Mouse (Mus musculus): ENCODE measurements at regions not wholly inside any gene's neighbourhood (a gene's known extent, or its start where the extent isn't known, plus 50 kb on each side); places are given as distances from the start of the nearest gene placed in this dataset.

- H3K79me2 ChIP-seq (replicated peaks; ENCODE audit: control insufficient read depth, insufficient read depth, low read length), result no peaks in the 10 kb centered on the region
- TF ChIP-seq CTCF (IDR thresholded peaks at IDR 0.05) (no peak), POLR2A (IDR thresholded peaks at IDR 0.05; ENCODE audit: insufficient read depth, low read depth, low read length) (no peak), EP300 (IDR thresholded peaks at IDR 0.05; ENCODE audit: insufficient read depth, low read depth, low read length) (no peak)
- H3K4me3 ChIP-seq, result no peak overlapping the region
- H3K36me3 ChIP-seq (ENCODE audit: control insufficient read depth, insufficient read depth, low read length), result no peaks in the 10 kb centered on the region
- no peak overlapping the region for H3K9ac ChIP-seq (ENCODE audit: low read depth, low read length)
- no peak for DNase-seq
- 63% methylated on average over 4 of the region's 4 CpGs for WGBS
- H3K4me1 ChIP-seq (ENCODE audit: control insufficient read depth, insufficient read depth, low read length), result no peaks in the 10 kb centered on the region
- H3K27ac ChIP-seq, result no peak overlapping the region
- H3K27me3 ChIP-seq (ENCODE audit: control insufficient read depth, insufficient read depth, low read length), result no peaks in the 10 kb centered on the region
- intact Hi-C loops (cut with DNase I), result no loop called here
These were observed 128.6 kb upstream of the Fam83b start for GRCm38 (mm10) chr9:76695547-76695946.

- WGBS, result 64% methylated on average over 4 of the region's 4 CpGs
- H3K9ac ChIP-seq (ENCODE audit: low read depth, low read length), result no peak overlapping the region
- no peak overlapping the region for H3K4me3 ChIP-seq
- TF ChIP-seq CTCF (IDR thresholded peaks at IDR 0.05), result no peak
- TF ChIP-seq POLR2A (IDR thresholded peaks at IDR 0.05; ENCODE audit: insufficient read depth, low read depth, low read length), result no peak
- H3K27me3 ChIP-seq (ENCODE audit: control insufficient read depth, insufficient read depth, low read length), result no peaks in the 10 kb centered on the region
- no peak for DNase-seq
- no peak overlapping the region for H3K27ac ChIP-seq
- H3K36me3 ChIP-seq (ENCODE audit: control insufficient read depth, insufficient read depth, low read length), result no peaks in the 10 kb centered on the region
- H3K79me2 ChIP-seq (replicated peaks; ENCODE audit: control insufficient read depth, insufficient read depth, low read length), result no peaks in the 10 kb centered on the region
- H3K4me1 ChIP-seq (ENCODE audit: control insufficient read depth, insufficient read depth, low read length), result no peaks in the 10 kb centered on the region
- intact Hi-C loops (cut with DNase I), result no loop called here
These were observed 126.1 kb upstream of the Fam83b start for GRCm38 (mm10) chr9:76692976-76693375.

DNA sequence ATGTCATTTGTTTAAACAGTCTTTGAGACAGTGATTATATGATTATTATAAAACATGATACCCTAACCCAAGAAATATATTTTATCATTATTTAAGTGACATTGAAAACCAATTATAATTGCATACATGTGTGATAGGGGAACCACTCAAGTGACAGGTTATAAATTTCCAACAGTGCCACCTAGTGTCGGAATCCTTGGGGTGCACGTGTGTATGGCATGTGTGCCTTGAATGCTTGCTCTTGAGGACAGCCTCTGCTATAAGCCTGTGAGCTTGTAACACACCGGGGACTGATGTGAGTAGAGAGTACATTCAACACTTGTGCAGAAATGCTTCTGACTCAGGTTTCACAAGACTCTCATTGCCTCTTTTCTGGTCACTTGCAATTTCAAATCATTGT lies 93.9 kb upstream of the Fam83b start:
- intact Hi-C loops (cut with DNase I), result no loop called here
- H3K4me3 ChIP-seq, result no peak overlapping the region
- H3K9ac ChIP-seq (ENCODE audit: low read depth, low read length), result no peak overlapping the region
- peak in 1 of 2 experiments; percentile 11 for DNase-seq
- no peaks in the 10 kb centered on the region for H3K36me3 ChIP-seq (ENCODE audit: control insufficient read depth, insufficient read depth, low read length)
- H3K79me2 ChIP-seq (replicated peaks; ENCODE audit: control insufficient read depth, insufficient read depth, low read length), result no peaks in the 10 kb centered on the region
- no peaks in the 10 kb centered on the region for H3K27me3 ChIP-seq (ENCODE audit: control insufficient read depth, insufficient read depth, low read length)
- TF ChIP-seq CTCF (IDR thresholded peaks at IDR 0.05), result peak; percentile 66
- TF ChIP-seq EP300 (IDR thresholded peaks at IDR 0.05; ENCODE audit: insufficient read depth, low read depth, low read length), result no peak
- TF ChIP-seq POLR2A (IDR thresholded peaks at IDR 0.05; ENCODE audit: insufficient read depth, low read depth, low read length), result no peak
- WGBS, result 16% methylated on average over 3 of the region's 3 CpGs
- no peak overlapping the region for H3K27ac ChIP-seq
- H3K4me1 ChIP-seq (ENCODE audit: control insufficient read depth, insufficient read depth, low read length), result no peaks in the 10 kb centered on the region

- intact Hi-C loops (cut with DNase I), result no loop called here
- H3K79me2 ChIP-seq (replicated peaks; ENCODE audit: control insufficient read depth, insufficient read depth, low read length), result no peaks in the 10 kb centered on the region
- no peaks in the 10 kb centered on the region for H3K36me3 ChIP-seq (ENCODE audit: control insufficient read depth, insufficient read depth, low read length)
- DNase-seq, result no peak
- no peaks in the 10 kb centered on the region for H3K4me1 ChIP-seq (ENCODE audit: control insufficient read depth, insufficient read depth, low read length)
- no peak overlapping the region for H3K27ac ChIP-seq
- no peak overlapping the region for H3K9ac ChIP-seq (ENCODE audit: low read depth, low read length)
- no peak for TF ChIP-seq POLR2A (IDR thresholded peaks at IDR 0.05; ENCODE audit: insufficient read depth, low read depth, low read length)
- TF ChIP-seq CTCF (IDR thresholded peaks at IDR 0.05), result no peak
- TF ChIP-seq EP300 (IDR thresholded peaks at IDR 0.05; ENCODE audit: insufficient read depth, low read depth, low read length), result no peak
- WGBS, result 53% methylated on average over 3 of the region's 3 CpGs
- no peak overlapping the region for H3K4me3 ChIP-seq
- H3K27me3 ChIP-seq (ENCODE audit: control insufficient read depth, insufficient read depth, low read length), result no peaks in the 10 kb centered on the region
These were observed 92.9 kb upstream of the Fam83b start for GRCm38 (mm10) chr9:76659798-76660197.

- no peak overlapping the region for H3K27ac ChIP-seq
- H3K9ac ChIP-seq (ENCODE audit: low read depth, low read length), result no peak overlapping the region
- H3K36me3 ChIP-seq (ENCODE audit: control insufficient read depth, insufficient read depth, low read length), result no peaks in the 10 kb centered on the region
- no peaks in the 10 kb centered on the region for H3K79me2 ChIP-seq (replicated peaks; ENCODE audit: control insufficient read depth, insufficient read depth, low read length)
- 62% methylated on average over 2 of the region's 2 CpGs for WGBS
- intact Hi-C loops (cut with DNase I), result no loop called here
- no peaks in the 10 kb centered on the region for H3K4me1 ChIP-seq (ENCODE audit: control insufficient read depth, insufficient read depth, low read length)
- TF ChIP-seq POLR2A (IDR thresholded peaks at IDR 0.05; ENCODE audit: insufficient read depth, low read depth, low read length) (no peak), EP300 (IDR thresholded peaks at IDR 0.05; ENCODE audit: insufficient read depth, low read depth, low read length) (no peak), CTCF (IDR thresholded peaks at IDR 0.05) (no peak)
- no peak for DNase-seq
- H3K27me3 ChIP-seq (ENCODE audit: control insufficient read depth, insufficient read depth, low read length), result no peaks in the 10 kb centered on the region
- no peak overlapping the region for H3K4me3 ChIP-seq
These were observed 86.4 kb upstream of the Fam83b start for GRCm38 (mm10) chr9:76653311-76653710.

GRCm38 (mm10) chr9:76649484-76649883 lies 82.6 kb upstream of the Fam83b start:
- Histone ChIP-seq H3K9ac (ENCODE audit: low read depth, low read length) (no peak overlapping the region), H3K4me1 (ENCODE audit: control insufficient read depth, insufficient read depth, low read length) (no peaks in the 10 kb centered on the region), H3K79me2 (replicated peaks; ENCODE audit: control insufficient read depth, insufficient read depth, low read length) (no peaks in the 10 kb centered on the region), H3K27ac (no peak overlapping the region), H3K36me3 (ENCODE audit: control insufficient read depth, insufficient read depth, low read length) (no peaks in the 10 kb centered on the region), H3K4me3 (no peak overlapping the region), H3K27me3 (ENCODE audit: control insufficient read depth, insufficient read depth, low read length) (no peaks in the 10 kb centered on the region)
- 79% methylated on average over 1 of the region's 1 CpGs for WGBS
- DNase-seq, result no peak
- TF ChIP-seq EP300 (IDR thresholded peaks at IDR 0.05; ENCODE audit: insufficient read depth, low read depth, low read length), result no peak
- TF ChIP-seq CTCF (IDR thresholded peaks at IDR 0.05), result no peak
- TF ChIP-seq POLR2A (IDR thresholded peaks at IDR 0.05; ENCODE audit: insufficient read depth, low read depth, low read length), result no peak
- intact Hi-C loops (cut with DNase I), result no loop called here
